Mouse (Mus musculus): ENCODE results near the gene Clk3. TPM values are rescaled to one million over a fixed set of nuclear protein-coding genes. Genes with fewer than 3 reads are reported as not detected.

Clk3 gene
- 10 to 100 TPM; 65.6 to 82.9 TPM for total RNA-seq (2021)
- long read RNA-seq, experiment 1, transcript Clk3-201 (13 exons, 2,496 nt), result major isoform, 29 of 57 reads
- long read RNA-seq, experiment 1, partial matches to known transcripts, result 9 of 57 reads
- long read RNA-seq, experiment 1, other reads (novel, unspliced or antisense), result 19 of 57 reads
- long read RNA-seq, experiment 2, transcript Clk3-201 (13 exons, 2,496 nt), result major isoform, 49 of 68 reads
- long read RNA-seq, experiment 2, partial matches to known transcripts, result 7 of 68 reads
- long read RNA-seq, experiment 2, other reads (novel, unspliced or antisense), result 10 of 68 reads

DNA sequence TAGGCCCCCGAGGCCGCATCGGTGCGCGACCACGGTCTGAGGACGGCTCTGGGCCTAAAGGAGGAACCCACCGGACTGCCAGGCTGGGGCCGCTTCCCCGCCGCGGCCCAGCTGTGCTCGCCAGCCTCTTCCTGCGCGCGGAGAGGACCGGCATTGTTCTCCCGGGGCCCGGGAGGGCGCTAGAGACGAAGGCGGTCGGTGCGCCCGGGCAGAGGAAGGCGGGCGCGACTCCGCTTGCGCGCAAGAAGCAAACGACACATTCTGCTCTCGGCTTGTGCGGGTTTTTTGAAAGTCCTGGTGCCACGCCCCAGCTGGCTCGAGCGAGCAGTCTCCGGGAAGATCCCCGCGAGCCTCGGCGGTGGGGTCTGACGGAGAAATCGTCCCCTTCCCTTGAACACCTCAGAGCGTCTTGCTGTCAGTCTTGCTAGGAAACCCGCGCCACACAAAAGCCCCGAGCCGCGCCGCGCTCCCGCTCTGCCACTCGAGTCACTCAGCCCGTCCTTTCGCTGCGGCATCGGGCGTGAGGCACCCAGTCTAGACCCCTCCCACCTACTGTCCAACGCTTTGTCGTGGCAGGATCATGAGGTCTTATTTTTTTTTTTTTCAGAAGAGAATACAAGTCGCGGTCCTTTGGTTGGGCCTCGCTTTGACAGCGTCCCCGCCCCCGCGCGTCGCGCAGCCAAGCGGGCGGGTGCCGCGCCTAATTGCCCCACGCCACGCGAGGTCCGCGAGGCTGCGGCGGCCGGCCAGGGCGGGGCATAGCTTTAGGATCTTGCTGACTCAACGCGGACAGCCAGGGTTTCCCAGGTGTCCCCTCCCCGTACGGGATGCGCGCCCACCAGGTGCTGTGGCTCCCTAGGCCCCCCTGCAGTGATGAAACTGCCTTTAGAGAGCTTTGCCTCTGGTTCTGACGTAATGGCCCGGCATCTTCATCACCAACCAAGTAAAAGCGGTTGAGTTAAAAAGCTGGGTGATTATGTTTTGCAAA is at the start of gene Clk3:
Gene Clk3, minus strand, starts transcription at position 497 of the 988 bp plus-strand sequence.
- peak; percentile 13 to 82 for DNase-seq (ENCODE audit: low spot score in 2 of 2)

DNA sequence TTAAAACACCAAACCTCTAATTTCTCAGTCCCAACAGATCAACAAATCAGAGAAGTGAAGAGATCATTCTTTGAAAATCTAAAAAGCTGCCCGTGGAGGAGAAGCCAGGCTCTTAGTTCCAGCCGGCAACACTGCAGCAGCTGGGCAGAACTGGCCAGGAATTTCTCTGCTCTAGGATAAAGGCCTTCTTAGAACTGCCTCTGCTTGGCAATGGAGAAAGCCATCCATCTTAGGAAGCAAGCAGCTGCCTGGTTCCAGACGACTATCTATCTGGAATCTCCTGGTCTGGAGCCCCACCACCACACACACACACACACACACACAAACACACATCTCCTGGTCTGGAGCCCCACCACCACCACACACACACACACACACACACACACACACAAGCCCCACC is 49.2 kb upstream of the Clk3 start:
- DNase-seq (ENCODE audit: low spot score in 2 of 2), result no peak

DNA sequence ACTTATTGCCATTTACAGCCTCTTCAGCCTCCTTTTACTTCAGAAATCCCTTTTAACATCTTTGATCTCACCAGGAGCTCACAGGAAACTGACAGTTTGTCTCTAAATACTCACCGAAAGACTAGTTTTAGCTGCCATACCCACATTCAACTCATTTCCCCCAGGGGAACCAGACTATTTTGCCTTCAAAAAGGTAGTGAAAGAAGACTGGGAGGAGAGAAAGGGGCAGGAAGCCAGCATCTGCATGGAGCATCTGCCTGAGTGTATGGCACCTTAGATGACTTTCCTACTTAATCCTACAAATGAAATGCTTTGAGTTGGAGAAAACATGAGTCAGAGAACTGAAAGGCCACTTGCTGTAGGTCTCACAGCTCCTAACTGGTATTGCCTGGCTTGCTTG is 48.4 kb upstream of the Clk3 start:
- DNase-seq (ENCODE audit: low spot score in 2 of 2), result no peak

GRCm38 (mm10) chr9:57811793-57812733 is 46.4 kb upstream of the Clk3 start:
- peak in 1 of 2 experiments; percentile 33 for DNase-seq (ENCODE audit: low spot score in 2 of 2)

- no peak for DNase-seq (ENCODE audit: low spot score in 2 of 2)
Measured at GRCm38 (mm10) chr9:57810691-57811090, 45.0 kb upstream of the Clk3 start.

- DNase-seq (ENCODE audit: low spot score in 2 of 2), result no peak
Measured at GRCm38 (mm10) chr9:57808771-57809310, 43.2 kb upstream of the Clk3 start.

- no peak for DNase-seq (ENCODE audit: low spot score in 2 of 2)
Measured at GRCm38 (mm10) chr9:57807174-57807651, 41.6 kb upstream of the Clk3 start.

DNA sequence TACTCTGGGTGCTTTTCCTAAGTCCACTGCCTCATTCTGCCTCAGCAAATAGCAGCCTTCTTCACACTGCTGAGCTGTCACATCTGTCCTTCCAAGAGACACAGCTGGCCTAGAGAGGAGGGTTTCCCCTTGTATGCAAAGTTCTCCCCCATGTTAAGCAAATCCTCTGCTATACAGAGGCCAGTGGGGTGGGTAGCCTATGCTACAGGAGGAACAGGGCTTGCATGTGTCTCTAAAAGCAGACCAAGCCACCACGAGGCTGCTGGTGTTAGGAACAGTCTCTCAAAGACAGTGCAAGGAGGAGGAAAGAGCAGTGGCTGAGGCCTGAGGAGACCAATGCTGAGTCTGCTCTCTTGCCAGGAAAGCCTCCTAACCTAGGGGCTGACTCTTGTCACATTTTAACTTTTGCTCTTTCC is 40.4 kb upstream of the Clk3 start:
- DNase-seq (ENCODE audit: low spot score in 2 of 2), result no peak

DNA sequence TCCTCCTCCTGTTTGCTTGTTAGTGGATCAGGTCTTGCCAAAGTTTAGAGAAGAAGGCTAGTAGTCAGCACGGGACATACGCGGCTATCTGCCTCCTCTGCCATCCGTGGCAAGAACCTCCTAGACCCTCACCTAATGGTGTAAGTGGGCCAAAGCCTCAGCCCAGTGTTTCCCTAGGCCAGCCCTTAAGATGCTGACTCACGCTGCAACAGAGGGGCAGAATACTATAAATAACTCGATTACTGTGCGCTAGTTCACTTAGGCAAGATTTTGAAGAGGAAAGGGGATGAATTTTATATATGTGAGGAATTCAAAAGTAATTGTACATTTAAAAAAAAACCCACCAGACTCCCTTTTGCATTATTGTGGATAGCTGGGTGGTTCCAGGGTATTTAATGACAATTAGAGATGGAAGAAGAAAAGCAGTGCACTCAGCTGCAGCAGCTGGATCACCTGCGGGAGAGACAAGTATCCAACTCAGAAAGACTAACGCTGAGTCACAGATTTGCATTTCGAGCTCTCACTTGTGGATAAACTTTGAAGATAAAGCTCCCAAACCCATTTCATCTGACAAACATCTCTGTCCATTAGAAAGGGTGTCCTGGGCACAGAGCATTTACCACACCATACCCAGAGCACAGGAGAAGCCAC is 39.6 kb upstream of the Clk3 start:
- DNase-seq (ENCODE audit: low spot score in 2 of 2), result no peak

GRCm38 (mm10) chr9:57803839-57804238 is 38.2 kb upstream of the Clk3 start:
- DNase-seq (ENCODE audit: low spot score in 2 of 2), result no peak

- DNase-seq (ENCODE audit: low spot score in 2 of 2), result no peak
Measured at GRCm38 (mm10) chr9:57803047-57803446, 37.4 kb upstream of the Clk3 start.

- no peak for DNase-seq (ENCODE audit: low spot score in 2 of 2)
Measured at GRCm38 (mm10) chr9:57800325-57800975, 34.8 kb upstream of the Clk3 start.

- DNase-seq (ENCODE audit: low spot score in 2 of 2), result no peak
Measured at GRCm38 (mm10) chr9:57798725-57799253, 33.1 kb upstream of the Clk3 start.

GRCm38 (mm10) chr9:57797456-57797855 is 31.8 kb upstream of the Clk3 start:
- DNase-seq (ENCODE audit: low spot score in 2 of 2), result no peak

- no peak for DNase-seq (ENCODE audit: low spot score in 2 of 2)
Measured at GRCm38 (mm10) chr9:57789733-57790132, 24.1 kb upstream of the Clk3 start.

DNA sequence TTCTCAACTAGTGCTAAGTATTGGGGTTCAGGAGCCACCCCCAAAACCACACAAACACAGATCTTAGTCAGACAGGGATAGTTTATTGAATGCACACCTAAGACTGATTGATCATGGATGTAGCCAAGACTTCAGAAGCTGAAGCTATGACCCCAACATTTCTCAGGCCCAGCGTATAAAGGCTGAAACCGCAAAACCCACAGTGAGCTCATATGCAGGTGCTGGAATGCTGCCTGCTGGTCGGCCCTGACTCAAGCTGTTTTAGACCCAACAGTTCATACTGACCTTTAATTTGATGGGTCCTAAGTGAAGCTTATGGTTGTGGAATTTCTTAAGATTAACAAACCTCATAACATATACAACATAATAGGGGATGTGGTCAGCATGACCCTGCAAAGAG is 17.0 kb upstream of the Clk3 start:
- no peak for DNase-seq (ENCODE audit: low spot score in 2 of 2)

- no peak for DNase-seq (ENCODE audit: low spot score in 2 of 2)
Measured at GRCm38 (mm10) chr9:57775736-57776135, 10.1 kb upstream of the Clk3 start.

- DNase-seq (ENCODE audit: low spot score in 2 of 2), result no peak
Measured at GRCm38 (mm10) chr9:57775026-57775425, 9.4 kb upstream of the Clk3 start.

DNA sequence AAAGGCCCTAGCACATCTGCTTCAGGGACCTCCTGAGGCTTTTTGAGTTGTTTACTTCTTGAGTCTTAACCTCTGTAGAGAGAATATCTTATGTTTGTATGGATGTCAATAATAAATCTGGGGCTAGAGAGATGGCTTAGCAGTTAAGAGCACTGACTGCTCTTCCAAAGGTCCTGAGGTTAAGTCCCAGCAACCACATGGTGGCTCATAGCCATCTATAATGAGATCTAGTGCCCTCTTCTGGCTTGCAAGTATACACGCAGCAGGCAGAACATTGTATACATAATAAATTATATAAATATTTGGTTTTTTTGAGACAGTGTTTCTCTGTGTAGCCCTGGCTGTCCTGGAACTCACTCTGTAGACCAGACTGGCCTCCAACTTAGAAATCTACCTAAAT is 8.5 kb upstream of the Clk3 start:
- no peak for DNase-seq (ENCODE audit: low spot score in 2 of 2)
